Mouse (Mus musculus) limb, embryonic 14.5 days (tissue): Measurements from ENCODE around the gene Prrg4. TPM values are rescaled to one million over a fixed set of nuclear protein-coding genes. Genes with fewer than 3 reads are reported as not detected.

Experiments
- ATAC-seq: fragments of 200-750 bp; cut with Nextera tagmentation; 2 replicates; pipeline ENCODE4 v1.8.0; 2017; ENCODE audit warnings: low read depth, moderate number of reproducible peaks, moderate TSS enrichment; ENCODE audit not compliant: low FRiP score
- DNase-seq: peaks from one replicate; pipeline ENCODE4 v3.0.0-alpha.2; 2015; ENCODE audit warnings: low spot score
- H3K27ac ChIP-seq: fragments of 300-500 bp; sonication (generic); replicated peaks from 2 replicates; pipeline ENCODE4 v1.5.1; 2014; ENCODE audit warnings: low read depth, mild to moderate bottlenecking, low read length, moderate library complexity, mixed read lengths
- H3K27me3 ChIP-seq: fragments of 300-500 bp; sonication (generic); 2 replicates; pipeline ENCODE4 v1.6.1; 2014; ENCODE audit warnings: low read length, mixed read lengths; ENCODE audit not compliant: control insufficient read depth, insufficient read depth
- H3K36me3 ChIP-seq: fragments of 300-500 bp; sonication (generic); 2 replicates; pipeline ENCODE4 v1.6.1; 2014; ENCODE audit warnings: mild to moderate bottlenecking, low read length, moderate library complexity, mixed read lengths; ENCODE audit not compliant: control insufficient read depth, insufficient read depth
- H3K4me1 ChIP-seq: fragments of 300-500 bp; sonication (generic); 2 replicates; pipeline ENCODE4 v1.6.1; 2014; ENCODE audit warnings: antibody characterized with exemption, low read length, mixed read lengths; ENCODE audit not compliant: control insufficient read depth, insufficient read depth
- H3K4me2 ChIP-seq: fragments of 300-500 bp; sonication (generic); replicated peaks from 2 replicates; pipeline ENCODE4 v1.6.1; 2014; ENCODE audit warnings: low read depth, mild to moderate bottlenecking, low read length, moderate library complexity; ENCODE audit not compliant: severe bottlenecking
- H3K4me3 ChIP-seq: fragments of 300-500 bp; sonication (generic); replicated peaks from 2 replicates; pipeline ENCODE4 v1.5.1; 2014; ENCODE audit warnings: low read length
- H3K9ac ChIP-seq: fragments of 300-500 bp; sonication (generic); 2 replicates; pipeline ENCODE4 v1.6.1; 2014; ENCODE audit warnings: mild to moderate bottlenecking, low read depth, low read length, moderate library complexity; ENCODE audit not compliant: severe bottlenecking
- H3K9me3 ChIP-seq: fragments of 300-500 bp; sonication (generic); 2 replicates; pipeline ENCODE4 v1.6.1; 2016; ENCODE audit warnings: low read length; ENCODE audit not compliant: control insufficient read depth
- POLR2A ChIP-seq: fragments of 200-500 bp; IDR thresholded peaks from 2 replicates; pipeline ENCODE4 v1.8.0; 2012; ENCODE audit warnings: inconsistent platforms, mild to moderate bottlenecking, moderate library complexity, borderline replicate concordance; ENCODE audit not compliant: insufficient read depth, insufficient read length; ENCODE audit errors: extremely low read depth
- WGBS: fragments of 180-500 bp; shearing (Covaris S2); extraction: QIAGEN DNeasy Blood & Tissue Kit; methylation state at CpG from one replicate; pipeline ENCODE4 v1.1.7; 2014; 5-methylcytosine and 5-hydroxymethylcytosine counted together
- polyA plus RNA-seq, 2 experiments: library from polyadenylated mRNA; depleted of rRNA in 1 of 2; stranded (reverse) in 1 of 2; unstranded in 1 of 2; fragments of >200 nt; fragmentation: Nextera tagmentation in 1 of 2; extraction: Ambion mirVana in 1 of 2; gene quantifications; 2 replicates each; pipeline versions ENCODE4 v1.2.1 to v1.2.3; 2012 to 2014

The Prrg4 gene
- polyA plus RNA-seq, 2 experiments: 1.3 to 4.3 TPM

- Histone ChIP-seq H3K36me3 (no peaks in the 10 kb centered on the region), H3K4me1 (peaks cover 10% of the 10 kb centered on the region), H3K4me2 (peak overlapping the region; percentile 70), H3K4me3 (peak overlapping the region; percentile 92), H3K27ac (peak overlapping the region; percentile 98), H3K9me3 (no peaks in the 10 kb centered on the region), H3K9ac (peak overlapping the region; percentile 98), H3K27me3 (no peaks in the 10 kb centered on the region)
- TF ChIP-seq POLR2A: peak; percentile 79; the same call in 1 of the 2 replicates
- peak; percentile 87 for DNase-seq
- 0% methylated on average over 24 of the region's 51 CpGs for WGBS
- peak; percentile 91 for ATAC-seq
Observed at GRCm38 (mm10) chr2:104816866-104817439, 32.7 kb downstream of the Prrg4 start.

GRCm38 (mm10) chr2:104816371-104816827 is 33.3 kb downstream of the Prrg4 start, which contains the start of gene Qser1:
Gene Qser1, minus strand, starts transcription at chr2:104816760.
- no peaks in the 10 kb centered on the region for H3K27me3 ChIP-seq
- H3K9me3 ChIP-seq: no peaks in the 10 kb centered on the region
- ATAC-seq: no peak; the same call in 1 of the 2 replicates
- H3K4me3 ChIP-seq: peak within 1 kb of the TSS; percentile 92
- no peak for DNase-seq
- H3K4me1 ChIP-seq: peaks cover 10% of the 10 kb centered on the region
- TF ChIP-seq POLR2A: no peak
- H3K9ac ChIP-seq: peak within 1 kb of the TSS; percentile 98
- H3K4me2 ChIP-seq: peak within 1 kb of the TSS; percentile 70
- peak within 1 kb of the TSS; percentile 98 for H3K27ac ChIP-seq
- no peaks in the 10 kb centered on the region for H3K36me3 ChIP-seq
- WGBS: 0% methylated on average over 7 of the region's 50 CpGs

- under 1% methylated on average over 33 of the region's 33 CpGs for WGBS
- no peaks in the 10 kb centered on the region for H3K36me3 ChIP-seq
- no peaks in the 10 kb centered on the region for H3K27me3 ChIP-seq
- peak overlapping the region; percentile 98 for H3K27ac ChIP-seq
- no peak for TF ChIP-seq POLR2A
- peak overlapping the region; percentile 98 for H3K9ac ChIP-seq
- H3K9me3 ChIP-seq: no peaks in the 10 kb centered on the region
- H3K4me1 ChIP-seq: peaks cover 10% of the 10 kb centered on the region
- peak overlapping the region; percentile 92 for H3K4me3 ChIP-seq
- ATAC-seq: peak; percentile 31
- peak; percentile 41 for DNase-seq
- H3K4me2 ChIP-seq: peak overlapping the region; percentile 70
Observed at GRCm38 (mm10) chr2:104815561-104816370, 33.9 kb downstream of the Prrg4 start.

- H3K9me3 ChIP-seq: no peaks in the 10 kb centered on the region
- ATAC-seq (no peak), DNase-seq (no peak)
- no peaks in the 10 kb centered on the region for H3K27me3 ChIP-seq
- no peak overlapping the region for H3K27ac ChIP-seq
- peaks cover 10% of the 10 kb centered on the region for H3K4me1 ChIP-seq
- no peak overlapping the region; the same call in 1 of the 2 replicates for H3K4me2 ChIP-seq
- WGBS: 49% methylated on average over 5 of the region's 5 CpGs
- H3K36me3 ChIP-seq: no peaks in the 10 kb centered on the region
- no peak overlapping the region for H3K4me3 ChIP-seq
- no peak for TF ChIP-seq POLR2A
- no peak overlapping the region for H3K9ac ChIP-seq
Observed at GRCm38 (mm10) chr2:104814181-104814951, 35.3 kb downstream of the Prrg4 start.

- TF ChIP-seq POLR2A: no peak
- ATAC-seq (no peak), DNase-seq (no peak)
- no peak overlapping the region for H3K27ac ChIP-seq
- no peak overlapping the region for H3K4me3 ChIP-seq
- WGBS: 87% methylated on average over 1 of the region's 1 CpGs
- no peak overlapping the region for H3K9ac ChIP-seq
- H3K36me3 ChIP-seq: no peaks in the 10 kb centered on the region; the same call in 1 of the 2 replicates
- H3K27me3 ChIP-seq: no peaks in the 10 kb centered on the region
- H3K9me3 ChIP-seq: no peaks in the 10 kb centered on the region
- no peaks in the 10 kb centered on the region for H3K4me1 ChIP-seq
- H3K4me2 ChIP-seq: no peak overlapping the region
Observed at GRCm38 (mm10) chr2:104805435-104805834, 44.2 kb downstream of the Prrg4 start.

Other genes with a start within 250 kb of the Prrg4 start
- 16.7 and 22.5 TPM in 2 replicates for gene Tcp11l1, start 137.7 kb downstream of the Prrg4 start, polyA plus RNA-seq (2012; rRNA removed)
- gene Tcp11l1, start 137.7 kb downstream of the Prrg4 start, polyA plus RNA-seq (2014; fragmentation: Nextera tagmentation; extraction: Ambion mirVana): 47.6 and 50.8 TPM in 2 replicates
- gene Pin1rt1, start 133.5 kb downstream of the Prrg4 start, polyA plus RNA-seq (2012; rRNA removed): not detected in 2 replicates
- gene Pin1rt1, start 133.5 kb downstream of the Prrg4 start, polyA plus RNA-seq (2014; fragmentation: Nextera tagmentation; extraction: Ambion mirVana): 0.32 TPM in 1 of 2 replicates, not detected in the other
- 3.8 and 4.8 TPM in 2 replicates for gene Depdc7, start 107.0 kb downstream of the Prrg4 start, polyA plus RNA-seq (2012; rRNA removed)
- gene Depdc7, start 107.0 kb downstream of the Prrg4 start, polyA plus RNA-seq (2014; fragmentation: Nextera tagmentation; extraction: Ambion mirVana): 5.8 and 6.7 TPM in 2 replicates
- 19.0 and 19.1 TPM in 2 replicates for gene Qser1, start 33.1 kb downstream of the Prrg4 start, polyA plus RNA-seq (2012; rRNA removed)
- 16.8 and 19.4 TPM in 2 replicates for gene Qser1, start 33.1 kb downstream of the Prrg4 start, polyA plus RNA-seq (2014; fragmentation: Nextera tagmentation; extraction: Ambion mirVana)
- gene Ccdc73, start 17.9 kb upstream of the Prrg4 start, polyA plus RNA-seq (2012; rRNA removed): 2.9 and 7.1 TPM in 2 replicates
- 4.5 and 7.0 TPM in 2 replicates for gene Ccdc73, start 17.9 kb upstream of the Prrg4 start, polyA plus RNA-seq (2014; fragmentation: Nextera tagmentation; extraction: Ambion mirVana)
- gene Eif3m, start 167.2 kb upstream of the Prrg4 start, polyA plus RNA-seq (2012; rRNA removed): 109 and 145 TPM in 2 replicates
- gene Eif3m, start 167.2 kb upstream of the Prrg4 start, polyA plus RNA-seq (2014; fragmentation: Nextera tagmentation; extraction: Ambion mirVana): 292 and 297 TPM in 2 replicates
- not detected in 2 replicates for gene Gm11060, start 242.1 kb upstream of the Prrg4 start, polyA plus RNA-seq (2012; rRNA removed)
- not detected in 2 replicates for gene Gm11060, start 242.1 kb upstream of the Prrg4 start, polyA plus RNA-seq (2014; fragmentation: Nextera tagmentation; extraction: Ambion mirVana)